Mouse (Mus musculus) thymus, postnatal 36 days (tissue): ENCODE data around the gene C1qtnf5.

Experiments used
- DNase-seq, 2 experiments: peaks; one replicate each; pipeline ENCODE4 v3.0.0; 2022; ENCODE audit warnings: mixed read lengths in 2 of 2

C1qtnf5 gene

DNA sequence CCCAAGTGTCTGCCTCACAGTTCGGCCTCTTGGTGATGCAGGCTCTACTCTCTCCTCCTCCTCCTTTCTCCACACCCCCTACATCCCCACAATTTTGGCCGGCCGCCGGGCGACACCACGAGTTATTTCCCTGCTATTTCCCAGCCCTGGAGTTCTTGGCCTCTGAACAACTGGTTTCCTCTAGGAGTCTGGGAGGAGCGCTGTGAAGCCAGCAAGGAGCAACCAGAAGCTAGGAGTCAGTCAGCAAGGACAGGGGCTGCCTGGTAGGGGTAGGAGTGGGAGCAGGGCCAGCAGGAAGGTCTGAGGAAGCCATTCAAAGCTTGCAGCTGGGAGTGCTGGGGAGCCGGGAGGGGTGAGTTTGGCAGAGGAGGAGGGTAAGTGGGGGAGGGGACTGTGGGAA is at the start of gene C1qtnf5:
TSS of gene C1qtnf5 (plus strand) at position 136 of the 400 bp plus-strand sequence.
- peak in 1 of 2 experiments; percentile 14 for DNase-seq

DNA sequence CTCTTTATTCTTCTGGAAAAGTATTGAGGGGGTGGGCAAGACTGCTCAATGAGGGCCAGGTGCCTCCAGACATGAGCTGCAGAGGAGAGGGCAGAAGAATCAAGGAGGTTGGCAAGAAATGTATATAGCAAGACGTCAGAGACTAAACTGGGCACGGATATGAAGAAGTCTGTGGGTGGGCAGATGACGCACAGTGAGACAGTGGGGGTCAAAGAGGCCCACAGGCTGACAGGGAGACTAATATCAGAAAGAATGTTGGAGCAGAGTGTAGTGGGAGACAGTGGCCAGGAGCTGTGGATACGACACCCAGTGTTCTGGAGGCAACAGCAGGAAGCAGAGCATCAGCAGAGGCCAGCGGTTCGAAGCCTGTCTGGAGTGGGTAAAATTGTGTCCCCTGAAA is 48.4 kb upstream of the C1qtnf5 start:
- DNase-seq = no peak

- DNase-seq = no peak
These were observed 41.9 kb upstream of the C1qtnf5 start for GRCm38 (mm10) chr9:44065177-44065576.

DNA sequence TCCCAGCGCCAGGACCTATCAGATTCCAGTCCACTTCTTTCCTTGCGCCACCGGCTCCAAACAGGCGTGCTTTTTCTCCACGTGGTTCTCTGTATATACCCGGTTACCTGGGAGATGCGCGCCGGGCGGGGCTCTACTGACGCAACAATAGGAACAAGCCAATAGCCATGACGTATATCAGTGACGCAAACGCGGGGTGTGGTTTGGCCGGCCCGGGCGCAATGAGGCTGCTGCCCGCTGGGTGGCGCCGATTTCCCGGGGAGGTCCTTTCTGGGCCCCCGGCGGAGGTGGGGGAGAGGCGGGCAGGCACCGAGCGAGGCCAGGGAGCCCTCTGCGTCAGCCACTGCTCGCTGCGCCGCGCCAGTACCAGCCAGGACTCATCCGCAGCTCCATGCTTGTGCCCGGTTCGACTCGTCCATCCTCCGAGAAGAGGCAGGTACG is 40.2 kb upstream of the C1qtnf5 start, which contains the start of gene Usp2:
TSS of gene Usp2 (plus strand) at position 237 of the 441 bp plus-strand sequence.
- DNase-seq = peak; percentile 99 to 100

- DNase-seq = peak; percentile 64 to 79
These were observed 39.6 kb upstream of the C1qtnf5 start for GRCm38 (mm10) chr9:44067241-44067959.

DNA sequence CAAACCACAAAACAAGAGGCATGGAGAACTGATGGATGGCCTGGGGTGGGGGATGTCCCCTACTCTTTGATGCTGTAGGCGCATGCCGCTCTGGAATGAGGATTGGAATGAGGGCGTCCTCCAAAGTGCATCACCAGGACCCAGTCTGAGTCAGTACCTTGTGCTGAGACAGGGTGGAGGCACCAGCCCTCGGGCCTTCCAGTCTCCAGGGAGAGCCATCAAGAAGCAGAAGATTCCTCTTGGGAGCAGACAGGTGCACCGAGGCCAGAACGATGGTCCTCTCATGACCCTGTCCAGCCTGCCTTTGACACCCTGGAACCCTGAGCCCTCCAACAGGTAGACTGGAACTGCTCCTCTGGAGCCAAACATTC is 39.1 kb upstream of the C1qtnf5 start:
- peak in 1 of 2 experiments; percentile 35 for DNase-seq

DNA sequence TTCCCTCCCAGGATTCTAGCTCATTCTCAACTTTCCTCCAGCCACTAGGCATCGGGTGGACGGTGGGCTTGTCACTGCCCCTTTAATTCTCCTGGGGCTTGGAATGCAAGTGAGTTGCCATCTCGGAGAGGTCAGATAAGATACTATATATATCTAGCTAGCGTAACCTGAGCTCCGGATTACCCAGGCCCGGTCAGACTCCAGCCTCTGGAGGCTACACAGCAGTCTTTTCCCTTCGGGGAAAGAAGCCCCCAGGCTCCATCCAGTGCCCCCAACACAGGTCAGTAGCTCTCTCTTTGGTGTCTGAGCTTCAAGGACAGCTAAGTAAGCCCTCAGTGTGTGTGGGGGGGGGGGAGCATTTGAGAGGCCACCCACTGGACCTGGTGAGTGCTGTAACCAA is 37.8 kb upstream of the C1qtnf5 start:
- DNase-seq = no peak

- DNase-seq = no peak
These were observed 36.8 kb upstream of the C1qtnf5 start for GRCm38 (mm10) chr9:44070113-44070843.

- DNase-seq = no peak
These were observed 36.2 kb upstream of the C1qtnf5 start for GRCm38 (mm10) chr9:44070844-44071231.

- DNase-seq = no peak
These were observed 35.0 kb upstream of the C1qtnf5 start for GRCm38 (mm10) chr9:44071914-44072598.

- no peak for DNase-seq
These were observed 34.5 kb upstream of the C1qtnf5 start for GRCm38 (mm10) chr9:44072599-44072915.

DNA sequence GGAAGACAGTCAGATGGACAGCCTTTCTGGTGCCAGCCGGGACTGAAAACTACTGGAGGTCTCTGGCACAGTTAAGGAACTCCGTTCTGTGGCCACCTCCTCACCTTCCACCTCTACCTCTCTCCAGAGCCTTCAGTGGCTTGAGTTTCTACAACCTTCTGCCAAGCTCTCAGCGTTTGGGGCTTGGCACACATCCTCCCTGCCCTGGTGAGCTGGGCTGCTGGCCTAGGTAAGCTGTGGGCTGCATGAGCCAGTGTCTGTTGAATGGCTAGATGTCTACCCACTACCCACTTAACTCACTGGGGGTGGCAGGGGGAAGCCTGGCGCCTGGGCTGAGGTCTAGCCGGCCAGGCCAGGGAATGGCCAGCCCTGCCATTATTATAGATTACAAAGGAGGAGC is 33.9 kb upstream of the C1qtnf5 start:
- no peak for DNase-seq

GRCm38 (mm10) chr9:44074395-44075275 is 32.4 kb upstream of the C1qtnf5 start:
- DNase-seq = no peak

DNA sequence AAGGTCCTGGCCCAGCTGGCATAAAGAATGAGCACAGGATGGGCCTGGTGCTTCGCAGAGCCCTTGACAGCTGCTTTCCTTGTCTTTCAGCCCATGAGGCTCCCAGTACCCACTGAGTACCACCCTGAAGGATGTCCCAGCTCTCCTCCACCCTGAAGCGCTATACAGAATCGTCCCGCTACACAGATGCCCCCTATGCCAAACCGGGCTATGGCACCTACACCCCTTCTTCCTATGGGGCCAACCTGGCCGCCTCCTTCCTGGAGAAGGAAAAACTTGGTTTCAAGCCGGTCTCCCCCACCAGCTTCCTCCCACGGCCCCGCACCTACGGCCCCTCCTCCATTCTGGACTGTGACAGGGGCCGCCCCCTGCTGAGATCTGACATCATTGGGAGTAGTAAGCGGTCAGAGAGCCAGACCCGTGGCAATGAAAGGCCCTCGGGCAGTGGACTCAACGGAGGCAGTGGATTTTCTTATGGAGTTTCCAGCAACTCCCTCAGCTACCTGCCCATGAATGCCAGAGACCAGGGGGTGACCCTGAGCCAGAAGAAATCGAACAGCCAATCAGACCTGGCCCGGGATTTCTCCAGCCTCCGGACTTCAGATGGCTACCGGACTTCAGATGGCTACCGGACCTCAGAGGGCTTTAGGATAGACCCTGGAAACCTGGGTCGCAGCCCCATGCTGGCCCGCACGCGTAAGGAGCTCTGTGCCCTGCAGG is 31.6 kb upstream of the C1qtnf5 start:
- DNase-seq = no peak

DNA sequence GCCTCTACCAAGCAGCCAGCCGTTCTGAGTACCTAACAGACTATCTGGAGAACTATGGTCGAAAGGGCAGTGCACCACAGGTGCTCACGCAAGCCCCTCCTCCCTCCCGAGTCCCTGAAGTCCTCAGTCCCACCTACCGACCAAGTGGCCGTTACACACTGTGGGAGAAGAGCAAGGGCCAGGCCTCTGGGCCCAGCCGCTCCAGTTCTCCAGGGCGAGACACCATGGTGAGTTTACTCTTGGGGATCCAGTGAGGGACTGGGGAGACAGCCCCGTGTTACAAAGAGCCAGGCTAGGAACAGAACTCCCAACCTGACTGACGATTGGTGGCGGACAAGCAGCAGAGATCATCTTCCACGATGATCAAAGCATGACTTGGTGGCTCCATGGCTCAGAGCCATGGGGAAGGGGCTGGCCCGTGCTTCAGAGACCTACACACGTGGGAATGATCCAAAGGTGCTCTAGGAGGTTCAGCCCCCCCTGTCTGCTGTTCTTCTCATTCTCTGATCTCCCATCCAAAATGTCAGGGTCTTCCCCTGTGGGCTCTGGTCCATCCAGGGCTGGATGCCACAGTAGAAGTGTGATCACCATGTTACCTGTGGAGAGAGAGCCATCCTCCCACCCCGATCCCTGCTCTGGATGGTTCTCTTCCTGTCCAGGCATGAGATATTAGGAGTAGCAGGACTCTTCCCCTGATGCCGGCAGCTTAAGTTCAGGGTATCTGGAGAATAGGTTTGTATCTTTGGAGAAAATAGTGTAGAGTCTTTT is 30.9 kb upstream of the C1qtnf5 start:
- DNase-seq = no peak

- DNase-seq = peak in 1 of 2 experiments; percentile 41
These were observed 30.3 kb upstream of the C1qtnf5 start for GRCm38 (mm10) chr9:44076764-44077120.

DNA sequence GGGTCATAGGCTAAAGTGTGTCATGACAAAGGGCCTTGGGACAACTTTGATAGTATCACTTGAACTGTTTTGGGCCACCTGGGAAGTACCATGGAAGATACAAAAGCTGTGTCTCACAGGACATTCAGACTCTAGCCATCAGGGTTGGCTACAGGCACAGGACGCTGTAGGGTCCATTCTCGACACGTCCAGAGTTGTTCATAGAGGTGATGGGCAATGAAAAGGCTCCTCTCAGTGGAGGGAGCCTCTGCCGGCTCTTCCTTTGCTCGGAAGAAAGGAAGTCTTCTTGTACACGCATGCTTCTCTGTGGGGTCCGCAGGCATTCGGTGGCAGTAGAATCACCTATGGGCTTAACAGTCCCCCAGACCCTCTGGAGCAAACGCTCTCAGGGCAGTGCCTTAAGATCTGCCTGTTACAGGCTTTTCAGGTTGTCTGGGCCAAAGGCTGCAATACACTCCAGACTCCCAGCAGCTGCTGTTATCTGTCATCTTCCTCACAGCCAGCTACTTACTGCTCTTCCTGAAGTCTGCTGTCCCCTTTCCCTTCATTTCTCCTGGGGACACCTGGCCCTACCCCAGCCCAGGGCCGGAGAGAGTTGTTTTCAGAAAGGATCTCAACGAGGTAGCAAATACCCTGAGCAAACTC is 29.7 kb upstream of the C1qtnf5 start:
- DNase-seq = no peak

- no peak for DNase-seq
These were observed 28.8 kb upstream of the C1qtnf5 start for GRCm38 (mm10) chr9:44078136-44078797.

DNA sequence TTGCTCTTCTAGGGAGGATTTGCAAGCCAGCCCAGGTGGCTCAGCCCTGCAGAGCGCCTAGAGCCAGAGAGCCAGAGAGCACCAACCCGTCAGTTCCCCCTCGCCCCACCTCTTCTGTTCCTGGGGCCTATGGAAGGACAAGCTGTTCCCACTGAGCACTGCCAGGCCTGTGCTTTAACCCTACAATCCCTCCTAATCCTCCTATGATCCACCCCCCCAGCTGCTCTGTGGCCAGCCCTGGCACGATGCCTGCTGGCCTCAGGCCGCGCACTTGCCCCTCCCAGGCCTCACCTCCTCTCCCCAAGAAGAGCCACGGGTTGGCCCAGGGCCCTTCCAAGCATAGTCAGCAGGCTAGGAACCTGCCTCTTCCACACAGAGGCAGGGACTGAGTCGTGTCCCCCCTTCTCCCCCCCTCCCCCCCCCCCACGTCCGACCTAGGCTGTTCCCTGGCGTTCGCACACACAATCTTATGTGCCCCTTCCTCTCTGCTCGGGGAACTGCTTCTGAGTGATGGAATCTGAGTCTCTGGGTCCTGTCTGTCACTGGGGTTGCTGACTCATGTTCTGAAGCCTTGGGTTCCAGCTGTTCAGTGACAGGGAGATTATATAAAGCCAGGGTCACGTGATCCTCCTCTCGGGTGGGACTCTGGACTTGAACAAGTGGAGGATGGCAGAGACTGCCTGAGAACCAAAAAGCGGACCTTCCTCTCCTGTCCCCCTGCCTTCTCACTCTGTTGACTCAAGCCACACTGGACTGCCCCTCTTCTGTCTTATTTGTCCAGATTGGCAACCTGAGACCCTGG is 27.9 kb upstream of the C1qtnf5 start:
- DNase-seq = no peak
